Mouse (Mus musculus): ENCODE data around the gene Rptor. TPM values are rescaled to one million over a fixed set of nuclear protein-coding genes. Genes with fewer than 3 reads are reported as not detected.

Rptor gene
- polyA plus RNA-seq, 1 experiment from 2014 or later = 9.9 TPM

DNA sequence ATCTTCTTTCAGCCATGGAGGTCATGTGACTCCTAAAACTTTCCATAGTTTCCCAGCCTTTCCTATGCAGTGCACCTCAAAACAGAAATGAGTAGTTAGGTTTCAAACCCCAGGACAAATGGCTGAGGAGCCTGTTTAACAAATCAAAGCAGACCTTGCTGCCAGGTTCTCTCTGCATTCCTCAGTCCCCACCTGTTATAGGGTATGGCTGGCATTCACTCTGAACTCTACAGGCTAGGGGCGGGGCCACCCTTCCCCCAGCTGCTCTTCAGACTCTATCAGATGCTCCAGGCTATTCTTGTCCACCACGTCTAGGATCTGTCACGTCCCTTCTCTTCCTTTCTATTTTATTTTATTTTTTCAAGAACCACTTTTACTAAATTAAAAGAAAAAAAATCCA is 8.7 kb upstream of the Rptor start:
- no peak overlapping the region for H3K27ac ChIP-seq (ENCODE audit: low read length)
- no peaks in the 10 kb centered on the region for H3K9me3 ChIP-seq (replicated peaks; ENCODE audit: control insufficient read depth, low read length, poor library complexity, severe bottlenecking)
- H3K9ac ChIP-seq (ENCODE audit: low read depth, low read length) = no peak overlapping the region
- WGBS = 37% methylated on average over 3 of the region's 3 CpGs
- peaks cover 7% of the 10 kb centered on the region; the same call in 1 of the 2 replicates for H3K4me1 ChIP-seq (ENCODE audit: control insufficient read depth, insufficient read depth, low read length)
- H3K27me3 ChIP-seq (ENCODE audit: control insufficient read depth, insufficient read depth, low read depth, low read length) = no peaks in the 10 kb centered on the region; the same call in 1 of the 2 replicates
- no peaks in the 10 kb centered on the region for H3K36me3 ChIP-seq (ENCODE audit: control insufficient read depth, insufficient read depth, low read length)
- no peak overlapping the region for H3K4me2 ChIP-seq (ENCODE audit: low read length)
- ATAC-seq = no peak
- H3K4me3 ChIP-seq (ENCODE audit: low read depth, low read length) = no peak overlapping the region

DNA sequence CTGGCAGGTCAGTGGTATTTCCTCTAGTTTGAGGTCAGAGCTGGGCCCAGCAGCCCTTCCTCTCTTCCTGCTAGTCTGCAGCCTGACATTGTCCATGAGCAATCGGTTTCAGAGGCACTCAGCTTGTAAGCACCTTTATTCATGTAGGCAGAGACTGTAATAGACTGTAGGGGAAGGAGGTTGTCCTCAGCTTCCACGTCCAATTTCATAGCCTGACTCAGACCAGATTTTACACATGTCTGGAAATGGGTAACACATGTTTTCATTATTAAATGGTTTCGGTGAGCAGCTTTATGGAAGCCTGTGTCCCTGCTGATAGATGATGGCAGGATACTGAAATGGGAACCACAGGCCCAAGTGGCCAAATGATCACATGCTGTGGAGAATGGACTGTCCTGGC is 3.8 kb upstream of the Rptor start:
- Histone ChIP-seq H3K4me1 (ENCODE audit: control insufficient read depth, insufficient read depth, low read length) (peaks cover 2% of the 10 kb centered on the region), H3K4me2 (ENCODE audit: low read length) (no peak overlapping the region), H3K4me3 (ENCODE audit: low read depth, low read length) (no peak overlapping the region), H3K36me3 (ENCODE audit: control insufficient read depth, insufficient read depth, low read length) (no peaks in the 10 kb centered on the region), H3K27ac (ENCODE audit: low read length) (no peak overlapping the region), H3K9ac (ENCODE audit: low read depth, low read length) (no peak overlapping the region), H3K9me3 (replicated peaks; ENCODE audit: control insufficient read depth, low read length, poor library complexity, severe bottlenecking) (no peaks in the 10 kb centered on the region), H3K27me3 (ENCODE audit: control insufficient read depth, insufficient read depth, low read depth, low read length) (no peaks in the 10 kb centered on the region)
- WGBS = 59% methylated on average over 3 of the region's 3 CpGs
- no peak for ATAC-seq

DNA sequence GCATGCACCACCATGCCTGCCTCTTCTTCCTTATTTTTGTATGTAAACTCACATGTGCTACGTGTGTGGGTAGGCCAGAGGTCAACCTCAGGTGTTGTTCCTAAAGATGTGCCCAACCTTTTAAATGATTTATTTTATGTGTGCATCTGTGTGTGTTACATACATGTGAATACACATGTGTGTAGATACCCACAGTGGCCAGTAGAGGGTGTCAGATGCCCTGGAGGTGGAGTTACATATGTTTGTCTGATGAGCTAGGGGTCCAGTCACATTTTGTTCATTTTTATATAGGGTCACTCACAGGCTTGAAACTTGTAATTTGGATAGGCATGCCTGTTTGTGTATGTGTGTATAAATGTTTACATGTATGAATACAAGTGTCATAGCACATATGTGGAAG is 2.4 kb upstream of the Rptor start:
- Histone ChIP-seq H3K27ac (ENCODE audit: low read length) (no peak overlapping the region), H3K4me3 (ENCODE audit: low read depth, low read length) (no peak overlapping the region), H3K27me3 (ENCODE audit: control insufficient read depth, insufficient read depth, low read depth, low read length) (no peaks in the 10 kb centered on the region), H3K36me3 (ENCODE audit: control insufficient read depth, insufficient read depth, low read length) (no peaks in the 10 kb centered on the region), H3K9ac (ENCODE audit: low read depth, low read length) (no peak overlapping the region), H3K9me3 (replicated peaks; ENCODE audit: control insufficient read depth, low read length, poor library complexity, severe bottlenecking) (no peaks in the 10 kb centered on the region), H3K4me1 (ENCODE audit: control insufficient read depth, insufficient read depth, low read length) (peaks cover 9% of the 10 kb centered on the region), H3K4me2 (ENCODE audit: low read length) (no peak overlapping the region)
- no peak for ATAC-seq
- whole genome bisulfite sequencing = 83% methylated on average over 1 of the region's 1 CpGs

DNA sequence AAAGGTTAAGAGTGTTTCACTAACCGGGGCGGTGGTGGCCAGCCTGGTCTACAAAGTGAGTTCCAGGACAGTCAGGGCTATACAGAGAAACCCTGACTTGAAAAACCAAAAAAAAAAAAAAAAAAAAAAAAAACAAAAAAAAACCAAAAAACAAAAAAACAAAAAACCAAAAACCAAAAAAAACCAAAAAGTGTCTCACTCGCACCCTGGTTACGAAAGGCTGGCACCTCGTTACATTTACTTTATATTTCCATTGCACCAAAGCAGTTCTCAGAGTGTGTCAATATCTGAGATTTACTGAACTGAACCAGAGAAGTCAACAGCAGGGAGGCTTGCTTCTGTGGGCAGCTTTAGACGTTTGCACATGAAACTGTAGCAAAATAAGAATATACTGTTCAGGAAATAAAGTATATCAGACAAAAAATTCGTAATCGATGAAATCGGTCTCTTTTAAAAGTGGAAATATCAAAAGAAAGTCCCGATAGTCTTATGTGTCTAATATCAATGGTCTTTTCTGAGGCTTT is 466 bp upstream of the Rptor start:
- Histone ChIP-seq H3K9ac (ENCODE audit: low read depth, low read length) (0 out of 2 replicates have a peak overlapping the region, but pooled peaks have one; percentile 44), H3K27ac (ENCODE audit: low read length) (peak overlapping the region; percentile 89), H3K27me3 (ENCODE audit: control insufficient read depth, insufficient read depth, low read depth, low read length) (no peaks in the 10 kb centered on the region)

DNA sequence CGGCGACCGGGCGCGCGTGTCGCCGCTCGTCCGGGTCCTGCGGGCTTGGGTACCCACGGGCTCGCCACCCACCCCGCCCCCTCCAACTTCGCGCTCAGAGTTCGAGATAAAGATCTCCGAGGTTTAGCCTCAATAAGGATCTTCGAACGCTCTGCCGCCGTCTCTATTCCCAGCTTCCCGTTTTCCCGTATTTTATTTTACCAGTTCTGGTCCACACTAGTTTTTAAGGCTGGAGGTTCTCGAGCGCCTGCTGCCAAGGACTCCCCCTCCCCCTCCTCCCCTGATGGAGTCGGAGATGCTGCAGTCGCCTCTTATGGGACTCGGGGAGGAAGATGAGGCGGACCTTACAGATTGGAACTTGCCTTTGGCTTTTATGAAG is 811 bp downstream of the Rptor start:
- no peak for ATAC-seq
- no peaks in the 10 kb centered on the region for H3K9me3 ChIP-seq (replicated peaks; ENCODE audit: control insufficient read depth, low read length, poor library complexity, severe bottlenecking)
- WGBS = under 1% methylated on average over 30 of the region's 30 CpGs
- peak overlapping the region; percentile 97 for H3K4me3 ChIP-seq (ENCODE audit: low read depth, low read length)
- peak overlapping the region; percentile 77 for H3K4me2 ChIP-seq (ENCODE audit: low read length)
- peaks cover 9% of the 10 kb centered on the region for H3K4me1 ChIP-seq (ENCODE audit: control insufficient read depth, insufficient read depth, low read length)
- no peaks in the 10 kb centered on the region for H3K27me3 ChIP-seq (ENCODE audit: control insufficient read depth, insufficient read depth, low read depth, low read length)
- H3K9ac ChIP-seq (ENCODE audit: low read depth, low read length) = peak overlapping the region; percentile 93
- no peaks in the 10 kb centered on the region for H3K36me3 ChIP-seq (ENCODE audit: control insufficient read depth, insufficient read depth, low read length)
- peak overlapping the region; percentile 89 for H3K27ac ChIP-seq (ENCODE audit: low read length)

More for the DNA sequence above, 466 bp upstream of the Rptor start:
- Histone ChIP-seq H3K4me3 (ENCODE audit: low read depth, low read length) (peak overlapping the region; percentile 97), H3K9me3 (replicated peaks; ENCODE audit: control insufficient read depth, low read length, poor library complexity, severe bottlenecking) (no peaks in the 10 kb centered on the region), H3K36me3 (ENCODE audit: control insufficient read depth, insufficient read depth, low read length) (no peaks in the 10 kb centered on the region), H3K4me2 (ENCODE audit: low read length) (peak overlapping the region; percentile 52), H3K4me1 (ENCODE audit: control insufficient read depth, insufficient read depth, low read length) (peaks cover 9% of the 10 kb centered on the region)
- no peak for ATAC-seq
- 35% methylated on average over 10 of the region's 10 CpGs for WGBS

DNA sequence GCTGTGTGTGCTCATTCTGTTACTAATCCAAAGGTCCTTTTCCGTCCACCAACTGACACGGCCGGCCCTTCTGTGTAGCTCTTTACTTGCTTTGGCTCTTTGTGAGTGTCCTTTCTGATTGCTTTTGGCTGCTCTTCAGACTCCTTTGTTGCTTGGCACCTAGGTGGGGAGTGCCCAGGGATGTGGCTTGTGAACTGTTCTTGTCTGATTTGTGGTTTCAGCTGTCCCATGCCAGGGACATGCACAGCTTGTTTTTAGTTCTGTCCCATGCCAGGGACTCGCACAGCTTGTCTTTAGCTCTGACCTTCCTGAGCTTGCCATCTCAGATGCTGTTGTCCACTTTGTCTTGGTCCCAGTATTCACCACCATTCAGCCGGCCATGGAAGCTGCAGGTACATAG is 4.8 kb downstream of the Rptor start:
- H3K9me3 ChIP-seq (replicated peaks; ENCODE audit: control insufficient read depth, low read length, poor library complexity, severe bottlenecking) = no peaks in the 10 kb centered on the region

DNA sequence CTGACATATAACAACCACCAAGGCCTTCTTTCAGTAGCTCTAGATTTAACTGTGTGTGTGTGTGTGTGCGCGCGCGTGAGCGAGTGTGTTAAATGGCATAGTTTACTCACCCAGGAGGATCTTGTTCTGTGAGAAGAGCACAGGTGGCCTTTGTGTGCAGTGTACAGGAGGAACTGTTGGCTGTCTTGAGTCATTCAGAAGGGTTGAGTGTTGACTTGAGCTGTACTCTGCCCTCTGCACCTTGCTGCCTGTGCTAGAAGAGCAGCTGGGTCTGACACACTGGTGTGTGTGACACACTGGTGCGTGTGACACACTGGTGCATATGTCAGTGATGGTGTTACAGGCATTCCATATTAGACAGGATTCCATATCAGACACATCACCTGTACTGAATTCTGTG is 8.8 kb downstream of the Rptor start:
- Histone ChIP-seq H3K27me3 (ENCODE audit: control insufficient read depth, insufficient read depth, low read depth, low read length) (no peaks in the 10 kb centered on the region), H3K36me3 (ENCODE audit: control insufficient read depth, insufficient read depth, low read length) (no peaks in the 10 kb centered on the region), H3K4me1 (ENCODE audit: control insufficient read depth, insufficient read depth, low read length) (no peaks in the 10 kb centered on the region), H3K9me3 (replicated peaks; ENCODE audit: control insufficient read depth, low read length, poor library complexity, severe bottlenecking) (no peaks in the 10 kb centered on the region), H3K4me3 (ENCODE audit: low read depth, low read length) (no peak overlapping the region), H3K27ac (ENCODE audit: low read length) (no peak overlapping the region), H3K4me2 (ENCODE audit: low read length) (no peak overlapping the region), H3K9ac (ENCODE audit: low read depth, low read length) (no peak overlapping the region)
- 97% methylated on average over 6 of the region's 6 CpGs for WGBS
- no peak for ATAC-seq

More for the DNA sequence above, 4.8 kb downstream of the Rptor start:
- Histone ChIP-seq H3K4me3 (ENCODE audit: low read depth, low read length) (no peak overlapping the region), H3K27me3 (ENCODE audit: control insufficient read depth, insufficient read depth, low read depth, low read length) (no peaks in the 10 kb centered on the region), H3K9ac (ENCODE audit: low read depth, low read length) (no peak overlapping the region), H3K36me3 (ENCODE audit: control insufficient read depth, insufficient read depth, low read length) (no peaks in the 10 kb centered on the region), H3K27ac (ENCODE audit: low read length) (no peak overlapping the region), H3K4me2 (ENCODE audit: low read length) (no peak overlapping the region), H3K4me1 (ENCODE audit: control insufficient read depth, insufficient read depth, low read length) (peaks cover 9% of the 10 kb centered on the region)
- WGBS = 94% methylated on average over 5 of the region's 5 CpGs
- ATAC-seq = no peak

DNA sequence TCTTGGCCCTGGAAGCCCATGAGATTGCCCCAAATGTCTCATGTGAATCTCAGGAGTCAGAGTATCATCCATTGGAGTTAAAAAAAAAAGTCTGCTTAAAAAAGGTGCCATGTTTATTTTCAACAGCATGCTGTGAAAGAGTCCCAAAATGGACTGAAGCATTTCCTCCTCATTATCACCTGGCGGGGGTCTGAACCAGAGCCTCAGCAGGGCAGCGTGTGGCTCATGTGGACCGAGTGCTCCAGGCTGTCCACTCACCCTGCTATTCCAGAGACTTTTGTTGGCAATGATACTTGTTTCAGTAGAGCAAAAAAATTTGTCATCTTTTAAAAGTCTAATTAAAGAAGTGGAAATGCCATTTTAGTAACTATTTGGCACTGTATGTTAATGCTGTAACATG is 9.5 kb downstream of the Rptor start:
- Histone ChIP-seq H3K4me1 (ENCODE audit: control insufficient read depth, insufficient read depth, low read length) (no peaks in the 10 kb centered on the region), H3K4me2 (ENCODE audit: low read length) (no peak overlapping the region), H3K27ac (ENCODE audit: low read length) (no peak overlapping the region), H3K36me3 (ENCODE audit: control insufficient read depth, insufficient read depth, low read length) (no peaks in the 10 kb centered on the region), H3K9ac (ENCODE audit: low read depth, low read length) (no peak overlapping the region), H3K9me3 (replicated peaks; ENCODE audit: control insufficient read depth, low read length, poor library complexity, severe bottlenecking) (no peaks in the 10 kb centered on the region), H3K4me3 (ENCODE audit: low read depth, low read length) (no peak overlapping the region), H3K27me3 (ENCODE audit: control insufficient read depth, insufficient read depth, low read depth, low read length) (no peaks in the 10 kb centered on the region)
- no peak for ATAC-seq
- 90% methylated on average over 3 of the region's 3 CpGs for WGBS

DNA sequence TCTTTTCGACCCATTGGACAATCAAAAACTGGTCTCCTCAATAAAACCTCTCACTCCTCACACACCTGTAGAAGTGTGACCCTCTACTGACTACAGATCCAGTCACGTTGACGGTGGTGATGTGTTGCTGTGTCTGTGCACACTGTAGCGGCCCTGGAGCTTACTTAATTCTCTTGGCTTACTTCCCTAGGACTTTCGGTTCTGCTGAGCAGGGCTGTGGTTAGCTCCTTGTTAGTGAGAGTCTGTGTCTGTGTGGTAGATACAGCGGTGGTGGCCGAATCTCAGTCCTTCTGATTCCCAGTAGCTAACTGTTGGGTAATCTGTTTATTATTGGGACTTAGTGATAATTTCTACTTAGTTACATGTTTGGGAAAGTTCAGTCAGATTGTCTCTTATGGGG is 12.4 kb downstream of the Rptor start:
- no peak overlapping the region for H3K9ac ChIP-seq (ENCODE audit: low read depth, low read length)
- WGBS = 93% methylated on average over 7 of the region's 7 CpGs
- no peaks in the 10 kb centered on the region for H3K9me3 ChIP-seq (replicated peaks; ENCODE audit: control insufficient read depth, low read length, poor library complexity, severe bottlenecking)
- H3K27ac ChIP-seq (ENCODE audit: low read length) = no peak overlapping the region
- no peak overlapping the region for H3K4me2 ChIP-seq (ENCODE audit: low read length)
- ATAC-seq = no peak
- H3K27me3 ChIP-seq (ENCODE audit: control insufficient read depth, insufficient read depth, low read depth, low read length) = no peaks in the 10 kb centered on the region
- no peak overlapping the region for H3K4me3 ChIP-seq (ENCODE audit: low read depth, low read length)
- H3K36me3 ChIP-seq (ENCODE audit: control insufficient read depth, insufficient read depth, low read length) = no peaks in the 10 kb centered on the region
- no peaks in the 10 kb centered on the region for H3K4me1 ChIP-seq (ENCODE audit: control insufficient read depth, insufficient read depth, low read length)

All from midbrain, embryonic 16.5 days (tissue).